Mouse (Mus musculus): ENCODE results near the gene Laptm5. TPM values are rescaled to one million over a fixed set of nuclear protein-coding genes. Genes with fewer than 3 reads are reported as not detected.

The Laptm5 gene
- polyA plus RNA-seq, 1 experiment from 2014 or later, result 27.7 TPM

DNA sequence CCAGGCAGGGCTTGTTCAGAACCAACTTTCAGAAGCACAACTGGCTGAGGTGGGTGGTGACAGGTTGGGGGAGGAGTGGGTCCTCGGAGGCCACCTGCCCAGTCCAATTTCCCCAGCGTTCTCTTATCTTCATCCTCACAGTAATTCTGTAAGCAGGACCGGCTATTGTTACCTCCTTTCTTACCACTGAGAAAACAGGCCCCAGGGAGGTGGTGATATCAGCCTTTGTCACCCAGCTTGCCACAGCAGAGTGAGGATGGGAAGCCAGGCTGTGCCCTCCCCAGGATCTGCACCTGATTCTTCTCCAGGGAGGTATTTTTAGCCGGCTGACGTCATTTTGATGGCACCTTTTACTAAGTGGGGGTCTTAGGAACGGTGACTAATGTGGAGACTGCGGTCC is 7.9 kb upstream of the Laptm5 start:
- Histone ChIP-seq H3K4me1 (replicated peaks; ENCODE audit: control insufficient read depth, insufficient read depth, low read length) (no peaks in the 10 kb centered on the region), H3K4me2 (replicated peaks; ENCODE audit: low read depth) (no peak overlapping the region), H3K27me3 (replicated peaks; ENCODE audit: control insufficient read depth, insufficient read depth, low read length) (no peaks in the 10 kb centered on the region), H3K36me3 (ENCODE audit: control insufficient read depth, insufficient read depth) (no peaks in the 10 kb centered on the region), H3K9ac (ENCODE audit: low read depth, low read length) (no peak overlapping the region), H3K27ac (ENCODE audit: low read depth, low read length) (no peak overlapping the region), H3K4me3 (ENCODE audit: low read depth, low read length) (no peak overlapping the region), H3K9me3 (ENCODE audit: control insufficient read depth) (no peaks in the 10 kb centered on the region)
- no peak for ATAC-seq
- TF ChIP-seq CTCF (IDR thresholded peaks at IDR 0.05; ENCODE audit: low read depth), result no peak
- WGBS, result 62% methylated on average over 7 of the region's 7 CpGs

DNA sequence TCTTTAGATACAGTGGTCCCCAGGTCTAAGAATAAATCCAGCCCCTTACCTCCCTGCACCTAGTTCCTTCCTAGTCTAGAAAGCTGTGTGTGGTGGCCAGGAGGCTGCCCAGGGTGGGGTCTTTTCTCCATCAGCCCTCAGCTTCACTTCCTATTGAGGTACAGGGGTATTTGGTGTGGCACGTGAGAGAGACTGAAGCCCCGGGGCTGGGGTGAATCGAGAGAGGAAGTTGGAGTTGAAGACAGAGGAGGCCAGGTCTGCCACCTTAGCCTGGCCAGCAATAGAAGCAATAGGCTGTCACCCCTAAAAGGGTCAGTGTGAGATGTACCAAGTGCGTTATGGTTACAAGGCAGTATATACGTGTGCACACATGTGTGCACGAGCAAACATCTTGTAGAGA is 7.0 kb upstream of the Laptm5 start:
- Histone ChIP-seq H3K9me3 (ENCODE audit: control insufficient read depth) (no peaks in the 10 kb centered on the region), H3K4me2 (replicated peaks; ENCODE audit: low read depth) (no peak overlapping the region), H3K27ac (ENCODE audit: low read depth, low read length) (no peak overlapping the region), H3K4me1 (replicated peaks; ENCODE audit: control insufficient read depth, insufficient read depth, low read length) (no peaks in the 10 kb centered on the region), H3K27me3 (replicated peaks; ENCODE audit: control insufficient read depth, insufficient read depth, low read length) (no peaks in the 10 kb centered on the region), H3K9ac (ENCODE audit: low read depth, low read length) (no peak overlapping the region), H3K36me3 (ENCODE audit: control insufficient read depth, insufficient read depth) (no peaks in the 10 kb centered on the region), H3K4me3 (ENCODE audit: low read depth, low read length) (no peak overlapping the region)
- 82% methylated on average over 6 of the region's 6 CpGs for WGBS
- ATAC-seq, result no peak
- no peak for TF ChIP-seq CTCF (IDR thresholded peaks at IDR 0.05; ENCODE audit: low read depth)

DNA sequence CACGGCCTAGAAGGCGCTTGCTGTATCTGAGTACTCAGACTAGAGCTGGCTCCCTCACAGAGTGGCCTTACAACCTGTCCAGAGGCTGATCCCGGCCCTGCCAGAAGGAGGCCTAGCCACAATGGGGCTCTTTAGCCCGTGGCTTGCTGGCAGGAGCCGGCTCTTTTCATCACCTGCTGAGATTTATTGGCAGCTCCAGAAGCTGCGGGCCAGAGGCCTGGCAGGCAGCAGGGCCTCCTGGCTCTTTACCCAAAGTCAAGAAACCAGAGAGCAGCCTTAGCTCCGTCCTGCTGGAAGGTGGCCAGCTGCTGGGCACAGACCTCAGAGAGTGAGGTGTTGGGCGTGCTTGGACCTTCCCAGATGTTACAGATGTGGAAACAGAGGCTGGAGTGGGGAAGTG is 6.6 kb upstream of the Laptm5 start:
- no peak for ATAC-seq
- WGBS, result 46% methylated on average over 8 of the region's 8 CpGs
- Histone ChIP-seq H3K27ac (ENCODE audit: low read depth, low read length) (no peak overlapping the region), H3K36me3 (ENCODE audit: control insufficient read depth, insufficient read depth) (no peaks in the 10 kb centered on the region), H3K4me3 (ENCODE audit: low read depth, low read length) (no peak overlapping the region), H3K4me1 (replicated peaks; ENCODE audit: control insufficient read depth, insufficient read depth, low read length) (no peaks in the 10 kb centered on the region), H3K4me2 (replicated peaks; ENCODE audit: low read depth) (no peak overlapping the region), H3K9me3 (ENCODE audit: control insufficient read depth) (no peaks in the 10 kb centered on the region), H3K9ac (ENCODE audit: low read depth, low read length) (no peak overlapping the region), H3K27me3 (replicated peaks; ENCODE audit: control insufficient read depth, insufficient read depth, low read length) (no peaks in the 10 kb centered on the region)
- no peak for TF ChIP-seq CTCF (IDR thresholded peaks at IDR 0.05; ENCODE audit: low read depth)

DNA sequence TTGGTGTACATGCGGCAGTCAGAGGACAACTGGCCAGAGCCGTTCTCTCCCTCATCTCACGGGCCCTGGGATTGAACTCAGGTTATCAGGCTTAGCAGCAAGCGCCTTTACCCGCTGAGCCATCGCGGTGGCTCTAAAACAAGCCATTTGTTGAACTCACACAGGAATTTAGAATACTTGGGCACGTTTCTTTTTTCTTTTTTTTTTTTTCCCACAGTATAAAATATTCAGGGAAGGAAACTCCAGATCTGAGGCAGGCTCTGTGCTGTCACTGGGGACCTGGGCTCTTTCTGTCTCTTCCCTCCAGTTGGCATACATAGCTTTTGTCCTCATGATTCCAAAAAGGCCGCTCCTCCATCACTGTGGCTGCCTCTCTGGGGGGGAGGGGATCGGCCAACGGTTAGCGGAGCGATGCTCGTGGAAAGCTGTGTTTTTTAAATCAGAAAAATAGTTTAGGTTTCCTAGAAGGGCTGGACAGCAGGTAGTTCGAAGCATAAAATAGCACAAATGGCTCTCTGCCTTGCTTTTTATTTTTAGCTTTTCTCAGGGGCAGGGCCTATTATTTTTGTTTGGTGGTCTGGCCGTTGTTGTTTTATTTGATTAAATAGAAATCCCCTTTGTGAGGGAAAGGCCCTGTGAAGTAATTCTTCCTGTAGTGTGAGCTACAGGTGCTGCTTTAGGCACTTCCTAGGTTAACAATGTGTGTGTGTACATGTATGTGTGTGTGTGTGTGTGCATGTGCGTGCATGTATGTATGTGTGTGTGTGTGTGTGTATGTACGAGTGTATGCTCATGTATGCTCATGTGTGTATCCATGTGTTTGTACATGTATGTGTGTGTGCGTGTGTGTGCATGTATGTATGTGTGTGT is 5.5 kb upstream of the Laptm5 start:
- Histone ChIP-seq H3K4me1 (replicated peaks; ENCODE audit: control insufficient read depth, insufficient read depth, low read length) (no peaks in the 10 kb centered on the region), H3K4me2 (replicated peaks; ENCODE audit: low read depth) (no peak overlapping the region), H3K9ac (ENCODE audit: low read depth, low read length) (no peak overlapping the region), H3K27me3 (replicated peaks; ENCODE audit: control insufficient read depth, insufficient read depth, low read length) (no peaks in the 10 kb centered on the region), H3K9me3 (ENCODE audit: control insufficient read depth) (no peaks in the 10 kb centered on the region), H3K27ac (ENCODE audit: low read depth, low read length) (no peak overlapping the region), H3K4me3 (ENCODE audit: low read depth, low read length) (no peak overlapping the region), H3K36me3 (ENCODE audit: control insufficient read depth, insufficient read depth) (no peaks in the 10 kb centered on the region)
- WGBS, result 85% methylated on average over 19 of the region's 19 CpGs
- ATAC-seq, result no peak
- TF ChIP-seq CTCF (IDR thresholded peaks at IDR 0.05; ENCODE audit: low read depth), result no peak

DNA sequence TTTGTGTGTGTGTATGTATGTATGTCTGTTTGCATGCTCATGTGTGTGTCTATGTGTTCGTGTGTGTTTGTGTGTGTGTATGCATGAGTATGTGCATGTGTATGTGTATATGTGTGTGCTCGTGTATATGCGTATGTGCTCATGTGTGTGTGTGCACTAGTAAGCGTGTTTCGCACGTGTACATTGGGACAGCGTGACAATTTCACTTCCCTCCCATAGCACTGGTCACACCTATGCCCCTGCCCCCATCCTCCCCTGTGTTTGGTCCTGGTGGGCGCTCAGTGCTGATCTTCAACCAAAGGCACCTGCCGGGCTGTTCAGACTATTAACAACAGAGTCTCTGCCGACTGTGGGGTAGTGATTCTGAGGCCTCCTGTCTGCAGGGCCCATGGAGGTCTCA is 4.8 kb upstream of the Laptm5 start:
- no peaks in the 10 kb centered on the region for H3K9me3 ChIP-seq (ENCODE audit: control insufficient read depth)
- no peak overlapping the region for H3K4me2 ChIP-seq (replicated peaks; ENCODE audit: low read depth)
- H3K4me1 ChIP-seq (replicated peaks; ENCODE audit: control insufficient read depth, insufficient read depth, low read length), result no peaks in the 10 kb centered on the region
- no peak overlapping the region for H3K4me3 ChIP-seq (ENCODE audit: low read depth, low read length)
- no peaks in the 10 kb centered on the region for H3K36me3 ChIP-seq (ENCODE audit: control insufficient read depth, insufficient read depth)
- ATAC-seq, result no peak
- no peak for TF ChIP-seq CTCF (IDR thresholded peaks at IDR 0.05; ENCODE audit: low read depth)
- no peak overlapping the region for H3K9ac ChIP-seq (ENCODE audit: low read depth, low read length)
- H3K27ac ChIP-seq (ENCODE audit: low read depth, low read length), result no peak overlapping the region
- WGBS, result 92% methylated on average over 10 of the region's 10 CpGs
- no peaks in the 10 kb centered on the region for H3K27me3 ChIP-seq (replicated peaks; ENCODE audit: control insufficient read depth, insufficient read depth, low read length)

DNA sequence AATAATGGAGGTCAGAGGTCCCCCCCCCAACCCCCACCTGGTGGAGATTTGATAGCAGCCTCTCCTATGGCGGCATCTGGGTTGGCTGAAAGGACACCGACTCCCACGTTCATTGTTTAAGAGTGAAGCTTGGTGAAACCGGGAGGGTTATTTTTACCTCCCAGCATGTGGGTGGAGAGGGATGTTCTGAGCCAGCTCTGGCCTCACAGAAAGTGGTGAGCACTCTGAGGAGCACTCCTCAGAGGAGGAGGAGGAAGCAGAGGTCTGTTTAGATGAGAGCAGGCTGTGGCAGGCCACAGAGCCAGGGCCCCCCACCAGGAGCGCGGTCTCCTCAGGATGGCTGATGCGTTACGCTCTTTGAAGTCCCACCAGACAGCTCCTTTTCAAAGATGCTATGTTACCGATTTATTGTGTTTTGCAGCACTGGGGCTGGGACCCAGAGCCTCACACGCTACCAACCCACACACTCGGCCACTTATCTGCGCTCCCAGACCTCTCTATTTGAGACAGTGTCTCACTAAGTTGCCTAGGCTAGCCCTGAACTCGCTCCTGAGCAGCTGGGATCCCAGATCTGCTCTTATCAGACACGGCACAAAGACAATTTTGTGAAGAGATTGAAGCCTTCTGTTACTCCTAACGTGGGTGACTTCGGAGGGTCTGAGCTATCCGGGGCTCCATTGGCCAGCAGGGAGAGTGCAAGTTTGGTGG is 3.6 kb upstream of the Laptm5 start:
- no peaks in the 10 kb centered on the region for H3K4me1 ChIP-seq (replicated peaks; ENCODE audit: control insufficient read depth, insufficient read depth, low read length)
- H3K9ac ChIP-seq (ENCODE audit: low read depth, low read length), result no peak overlapping the region
- WGBS, result 72% methylated on average over 17 of the region's 17 CpGs
- no peaks in the 10 kb centered on the region for H3K27me3 ChIP-seq (replicated peaks; ENCODE audit: control insufficient read depth, insufficient read depth, low read length)
- no peak for TF ChIP-seq CTCF (IDR thresholded peaks at IDR 0.05; ENCODE audit: low read depth)
- no peak overlapping the region for H3K4me3 ChIP-seq (ENCODE audit: low read depth, low read length)
- no peak overlapping the region for H3K4me2 ChIP-seq (replicated peaks; ENCODE audit: low read depth)
- ATAC-seq, result no peak
- H3K36me3 ChIP-seq (ENCODE audit: control insufficient read depth, insufficient read depth), result no peaks in the 10 kb centered on the region
- no peak overlapping the region for H3K27ac ChIP-seq (ENCODE audit: low read depth, low read length)
- no peaks in the 10 kb centered on the region for H3K9me3 ChIP-seq (ENCODE audit: control insufficient read depth)

Data from intestine, postnatal 0 days (tissue).